Mouse (Mus musculus): ENCODE results near the gene Tob2. TPM values are rescaled to one million over a fixed set of nuclear protein-coding genes. Genes with fewer than 3 reads are reported as not detected.

The Tob2 gene
- total and polyA plus RNA-seq, 3 experiments, result 5.6 to 25.3 (median 22.0) TPM

- no peaks in the 10 kb centered on the region for H3K9me3 ChIP-seq (replicated peaks; ENCODE audit: low read length)
- TF ChIP-seq CTCF (conservative IDR thresholded peaks at IDR 0.05 in 1 of 2, IDR thresholded peaks at IDR 0.05 in 1 of 2; ENCODE audit: low read depth in 2 of 2, low read length in 2 of 2) (no peak), ELF1 (IDR thresholded peaks at IDR 0.05; ENCODE audit: low read depth, low read length) (no peak), MAZ (IDR thresholded peaks at IDR 0.05; ENCODE audit: low read depth, low read length) (no peak), JUN (IDR thresholded peaks at IDR 0.05; ENCODE audit: insufficient read depth, low read depth, low read length) (no peak), MAFK (IDR thresholded peaks at IDR 0.05; ENCODE audit: insufficient replicate concordance, low read length) (no peak), RCOR1 (conservative IDR thresholded peaks at IDR 0.05; ENCODE audit: low read depth, low read length) (no peak), KAT2A (IDR thresholded peaks at IDR 0.05; ENCODE audit: insufficient replicate concordance, low read length) (no peak), ZKSCAN1 (IDR thresholded peaks at IDR 0.05; ENCODE audit: borderline replicate concordance, low read depth, low read length) (no peak), MXI1 (IDR thresholded peaks at IDR 0.05; ENCODE audit: low read depth, low read length) (no peak), HCFC1 (IDR thresholded peaks at IDR 0.05; ENCODE audit: low read depth, low read length) (no peak), PAX5 (IDR thresholded peaks at IDR 0.05; ENCODE audit: low read length) (no peak), POLR2AphosphoS2 (IDR thresholded peaks at IDR 0.05; ENCODE audit: low read depth, low read length) (no peak), SIN3A (IDR thresholded peaks at IDR 0.05; ENCODE audit: low read length) (no peak), ETS1 (conservative IDR thresholded peaks at IDR 0.05; ENCODE audit: low read depth, low read length) (no peak)
- no peak overlapping the region for H3K9ac ChIP-seq (ENCODE audit: insufficient read depth, low read depth)
- H3K79me2 ChIP-seq (replicated peaks; ENCODE audit: control insufficient read depth, extremely low read depth, insufficient read depth, poor library complexity, severe bottlenecking), result no peaks in the 10 kb centered on the region
- dilution Hi-C loops (cut with MboI; ENCODE audit: extremely low pct_ligation_motif_present, extremely low pct_unique_long_range_greater_than_20kb, low sequenced_read_pairs) (no loop called here), in situ Hi-C loops (cut with MboI; ENCODE audit: low pct_ligation_motif_present, low pct_unique_long_range_greater_than_20kb, low sequenced_read_pairs) (no loop called here)
- no peak for DNase-seq (ENCODE audit: extremely low read depth)
- no peaks in the 10 kb centered on the region for H3K4me1 ChIP-seq (ENCODE audit: control insufficient read depth in 1 of 2, insufficient read depth in 2 of 2)
- no peak overlapping the region for H3K27ac ChIP-seq (ENCODE audit: insufficient read depth, low read depth)
- peaks cover 33 to 75% of the 10 kb centered on the region in 2 experiments for H3K36me3 ChIP-seq (replicated peaks in 1 of 2; ENCODE audit: control insufficient read depth in 1 of 2, insufficient read depth in 1 of 2, low read length in 1 of 2)
- H3K27me3 ChIP-seq (replicated peaks), result no peaks in the 10 kb centered on the region
- no peak overlapping the region for H3K4me2 ChIP-seq (ENCODE audit: insufficient read depth, low read depth, poor library complexity, severe bottlenecking)
- no peak overlapping the region for H3K4me3 ChIP-seq (replicated peaks in 1 of 3; ENCODE audit: low read depth in 2 of 3, low read length in 2 of 3, poor library complexity in 1 of 3)
Observed at GRCm38 (mm10) chr15:81822631-81823030, 36.0 kb downstream of the Tob2 start.

GRCm38 (mm10) chr15:81818404-81818803 is 40.2 kb downstream of the Tob2 start:
- Histone ChIP-seq H3K36me3 (replicated peaks in 1 of 2; ENCODE audit: control insufficient read depth in 1 of 2, insufficient read depth in 1 of 2, low read length in 1 of 2) (peaks cover 44 to 79% of the 10 kb centered on the region in 2 experiments), H3K79me2 (replicated peaks; ENCODE audit: control insufficient read depth, extremely low read depth, insufficient read depth, poor library complexity, severe bottlenecking) (0 out of 2 replicates have a peak, but pooled peaks cover 2% of the 10 kb centered on the region), H3K4me1 (ENCODE audit: control insufficient read depth in 1 of 2, insufficient read depth in 2 of 2) (no peaks in the 10 kb centered on the region), H3K27ac (ENCODE audit: insufficient read depth, low read depth) (no peak overlapping the region), H3K4me3 (replicated peaks in 1 of 3; ENCODE audit: low read depth in 2 of 3, low read length in 2 of 3, poor library complexity in 1 of 3) (no peak overlapping the region), H3K9me3 (replicated peaks; ENCODE audit: low read length) (no peaks in the 10 kb centered on the region), H3K27me3 (replicated peaks) (no peaks in the 10 kb centered on the region), H3K9ac (ENCODE audit: insufficient read depth, low read depth) (no peak overlapping the region), H3K4me2 (ENCODE audit: insufficient read depth, low read depth, poor library complexity, severe bottlenecking) (no peak overlapping the region)
- TF ChIP-seq RCOR1 (conservative IDR thresholded peaks at IDR 0.05; ENCODE audit: low read depth, low read length) (no peak), USF2 (conservative IDR thresholded peaks at IDR 0.05; ENCODE audit: low read depth, low read length) (no peak), ZKSCAN1 (IDR thresholded peaks at IDR 0.05; ENCODE audit: borderline replicate concordance, low read depth, low read length) (no peak), MAZ (IDR thresholded peaks at IDR 0.05; ENCODE audit: low read depth, low read length) (no peak), HCFC1 (IDR thresholded peaks at IDR 0.05; ENCODE audit: low read depth, low read length) (no peak), UBTF (IDR thresholded peaks at IDR 0.05; ENCODE audit: low read depth, low read length) (no peak), MXI1 (IDR thresholded peaks at IDR 0.05; ENCODE audit: low read depth, low read length) (no peak), MAX (IDR thresholded peaks at IDR 0.05; ENCODE audit: low read length) (no peak), NELFE (IDR thresholded peaks at IDR 0.05; ENCODE audit: low read depth, low read length) (no peak), ELF1 (IDR thresholded peaks at IDR 0.05; ENCODE audit: low read depth, low read length) (no peak), PAX5 (IDR thresholded peaks at IDR 0.05; ENCODE audit: low read length) (no peak), BHLHE40 (IDR thresholded peaks at IDR 0.05; ENCODE audit: low read depth, low read length) (no peak), CHD2 (IDR thresholded peaks at IDR 0.05; ENCODE audit: low read length) (no peak), POLR2AphosphoS2 (IDR thresholded peaks at IDR 0.05; ENCODE audit: low read depth, low read length) (no peak), CTCF (conservative IDR thresholded peaks at IDR 0.05 in 1 of 2, IDR thresholded peaks at IDR 0.05 in 1 of 2; ENCODE audit: low read depth in 2 of 2, low read length in 2 of 2) (no peak), NRF1 (IDR thresholded peaks at IDR 0.05; ENCODE audit: low read depth, low read length) (no peak)
- dilution Hi-C loops (cut with MboI; ENCODE audit: extremely low pct_ligation_motif_present, extremely low pct_unique_long_range_greater_than_20kb, low sequenced_read_pairs) (no loop called here), in situ Hi-C loops (cut with MboI; ENCODE audit: low pct_ligation_motif_present, low pct_unique_long_range_greater_than_20kb, low sequenced_read_pairs) (no loop called here)
- DNase-seq (ENCODE audit: extremely low read depth), result no peak

All from CH12.LX (cell line).